Mouse (Mus musculus) limb, embryonic 14.5 days (tissue): ENCODE data around the gene Ercc1. TPM values are rescaled to one million over a fixed set of nuclear protein-coding genes. Genes with fewer than 3 reads are reported as not detected.

Experiments used
- ATAC-seq: fragments of 200-750 bp; cut with Nextera tagmentation; 2 replicates; pipeline ENCODE4 v1.8.0; 2017; ENCODE audit warnings: low read depth, moderate number of reproducible peaks, moderate TSS enrichment; ENCODE audit not compliant: low FRiP score
- DNase-seq: peaks from one replicate; pipeline ENCODE4 v3.0.0-alpha.2; 2015; ENCODE audit warnings: low spot score
- H3K27ac ChIP-seq: fragments of 300-500 bp; sonication (generic); replicated peaks from 2 replicates; pipeline ENCODE4 v1.5.1; 2014; ENCODE audit warnings: low read depth, mild to moderate bottlenecking, low read length, moderate library complexity, mixed read lengths
- H3K27me3 ChIP-seq: fragments of 300-500 bp; sonication (generic); 2 replicates; pipeline ENCODE4 v1.6.1; 2014; ENCODE audit warnings: low read length, mixed read lengths; ENCODE audit not compliant: control insufficient read depth, insufficient read depth
- H3K36me3 ChIP-seq: fragments of 300-500 bp; sonication (generic); 2 replicates; pipeline ENCODE4 v1.6.1; 2014; ENCODE audit warnings: mild to moderate bottlenecking, low read length, moderate library complexity, mixed read lengths; ENCODE audit not compliant: control insufficient read depth, insufficient read depth
- H3K4me1 ChIP-seq: fragments of 300-500 bp; sonication (generic); 2 replicates; pipeline ENCODE4 v1.6.1; 2014; ENCODE audit warnings: antibody characterized with exemption, low read length, mixed read lengths; ENCODE audit not compliant: control insufficient read depth, insufficient read depth
- H3K4me2 ChIP-seq: fragments of 300-500 bp; sonication (generic); replicated peaks from 2 replicates; pipeline ENCODE4 v1.6.1; 2014; ENCODE audit warnings: low read depth, mild to moderate bottlenecking, low read length, moderate library complexity; ENCODE audit not compliant: severe bottlenecking
- H3K4me3 ChIP-seq: fragments of 300-500 bp; sonication (generic); replicated peaks from 2 replicates; pipeline ENCODE4 v1.5.1; 2014; ENCODE audit warnings: low read length
- H3K9ac ChIP-seq: fragments of 300-500 bp; sonication (generic); 2 replicates; pipeline ENCODE4 v1.6.1; 2014; ENCODE audit warnings: mild to moderate bottlenecking, low read depth, low read length, moderate library complexity; ENCODE audit not compliant: severe bottlenecking
- H3K9me3 ChIP-seq: fragments of 300-500 bp; sonication (generic); 2 replicates; pipeline ENCODE4 v1.6.1; 2016; ENCODE audit warnings: low read length; ENCODE audit not compliant: control insufficient read depth
- POLR2A ChIP-seq: fragments of 200-500 bp; IDR thresholded peaks from 2 replicates; pipeline ENCODE4 v1.8.0; 2012; ENCODE audit warnings: inconsistent platforms, mild to moderate bottlenecking, moderate library complexity, borderline replicate concordance; ENCODE audit not compliant: insufficient read depth, insufficient read length; ENCODE audit errors: extremely low read depth
- WGBS: fragments of 180-500 bp; shearing (Covaris S2); extraction: QIAGEN DNeasy Blood & Tissue Kit; methylation state at CpG from one replicate; pipeline ENCODE4 v1.1.7; 2014; 5-methylcytosine and 5-hydroxymethylcytosine counted together
- polyA plus RNA-seq, 2 experiments: library from polyadenylated mRNA; depleted of rRNA in 1 of 2; stranded (reverse) in 1 of 2; unstranded in 1 of 2; fragments of >200 nt; fragmentation: Nextera tagmentation in 1 of 2; extraction: Ambion mirVana in 1 of 2; gene quantifications; 2 replicates each; pipeline versions ENCODE4 v1.2.1 to v1.2.3; 2012 to 2014

The Ercc1 gene
- polyA plus RNA-seq, 2 experiments, result 72.3 to 74.3 TPM

GRCm38 (mm10) chr7:19362276-19362675 lies 17.7 kb downstream of the Ercc1 start:
- no peak overlapping the region for H3K27ac ChIP-seq
- peak overlapping the region; percentile 97 for H3K4me2 ChIP-seq
- no peak overlapping the region for H3K9ac ChIP-seq

GRCm38 (mm10) chr7:19363881-19364280 lies 19.3 kb downstream of the Ercc1 start:
- ATAC-seq, result no peak
- TF ChIP-seq POLR2A, result no peak
- no peak overlapping the region for H3K4me3 ChIP-seq

More at GRCm38 (mm10) chr7:19362276-19362675, 17.7 kb downstream of the Ercc1 start:
- H3K4me3 ChIP-seq, result peak overlapping the region; percentile 66; the same call in 1 of the 2 replicates
- no peak for DNase-seq
- peaks cover 9% of the 10 kb centered on the region; the same call in 1 of the 2 replicates for H3K36me3 ChIP-seq
- 46% methylated on average over 4 of the region's 4 CpGs for WGBS
- no peaks in the 10 kb centered on the region for H3K27me3 ChIP-seq
- TF ChIP-seq POLR2A, result no peak
- ATAC-seq, result no peak
- H3K4me1 ChIP-seq, result peaks cover 12% of the 10 kb centered on the region
- H3K9me3 ChIP-seq, result no peaks in the 10 kb centered on the region

GRCm38 (mm10) chr7:19365376-19365775 lies 20.8 kb downstream of the Ercc1 start:
- Histone ChIP-seq H3K27me3 (no peaks in the 10 kb centered on the region), H3K27ac (no peak overlapping the region), H3K36me3 (no peaks in the 10 kb centered on the region), H3K9me3 (no peaks in the 10 kb centered on the region), H3K4me2 (no peak overlapping the region), H3K4me1 (peaks cover 7% of the 10 kb centered on the region), H3K9ac (no peak overlapping the region), H3K4me3 (no peak overlapping the region)
- 61% methylated on average over 4 of the region's 4 CpGs for WGBS
- ATAC-seq (no peak), DNase-seq (no peak)
- TF ChIP-seq POLR2A, result no peak

More at GRCm38 (mm10) chr7:19363881-19364280, 19.3 kb downstream of the Ercc1 start:
- Histone ChIP-seq H3K27ac (no peak overlapping the region), H3K4me1 (peaks cover 7% of the 10 kb centered on the region), H3K9me3 (no peaks in the 10 kb centered on the region), H3K9ac (no peak overlapping the region), H3K36me3 (no peaks in the 10 kb centered on the region), H3K4me2 (no peak overlapping the region), H3K27me3 (no peaks in the 10 kb centered on the region)
- DNase-seq, result peak; percentile 61
- WGBS, result 4% methylated on average over 10 of the region's 18 CpGs

GRCm38 (mm10) chr7:19368380-19368779 lies 23.8 kb downstream of the Ercc1 start:
- Histone ChIP-seq H3K36me3 (0 out of 2 replicates have a peak, but pooled peaks cover 3% of the 10 kb centered on the region), H3K9me3 (no peaks in the 10 kb centered on the region), H3K9ac (no peak overlapping the region), H3K4me1 (no peaks in the 10 kb centered on the region; the same call in 1 of the 2 replicates), H3K27me3 (no peaks in the 10 kb centered on the region), H3K4me3 (no peak overlapping the region), H3K4me2 (no peak overlapping the region), H3K27ac (no peak overlapping the region)
- WGBS, result 17% methylated on average over 16 of the region's 16 CpGs
- DNase-seq (no peak), ATAC-seq (no peak)
- no peak for TF ChIP-seq POLR2A

- no peak for TF ChIP-seq POLR2A
- Histone ChIP-seq H3K27ac (no peak overlapping the region), H3K27me3 (no peaks in the 10 kb centered on the region), H3K4me3 (peak overlapping the region; percentile 40), H3K9me3 (no peaks in the 10 kb centered on the region), H3K36me3 (peaks cover 6% of the 10 kb centered on the region; the same call in 1 of the 2 replicates), H3K9ac (peak overlapping the region; percentile 46), H3K4me2 (peak overlapping the region; percentile 75), H3K4me1 (no peaks in the 10 kb centered on the region; the same call in 1 of the 2 replicates)
- 15% methylated on average over 44 of the region's 46 CpGs for WGBS
- ATAC-seq (peak; percentile 75), DNase-seq (no peak)
Observed at GRCm38 (mm10) chr7:19369823-19370425, 25.3 kb downstream of the Ercc1 start.
